Mouse (Mus musculus): Measurements from ENCODE around the gene AC124108.1. TPM values are rescaled to one million over a fixed set of nuclear protein-coding genes. Genes with fewer than 3 reads are reported as not detected.

Gene AC124108.1
- total RNA-seq, 2 experiments from 2014 or later: not detected

GRCm38 (mm10) chr1:132199244-132199643, 8.0 kb downstream of the AC124108.1 start:
- DNase-seq (ENCODE audit: low spot score): no peak
- intact Hi-C loops (cut with DNase I): no loop called here

- intact Hi-C loops (cut with DNase I): no loop called here
- no peak for DNase-seq (ENCODE audit: low spot score)
Measured at GRCm38 (mm10) chr1:132199934-132200333, 8.7 kb downstream of the AC124108.1 start.

DNA sequence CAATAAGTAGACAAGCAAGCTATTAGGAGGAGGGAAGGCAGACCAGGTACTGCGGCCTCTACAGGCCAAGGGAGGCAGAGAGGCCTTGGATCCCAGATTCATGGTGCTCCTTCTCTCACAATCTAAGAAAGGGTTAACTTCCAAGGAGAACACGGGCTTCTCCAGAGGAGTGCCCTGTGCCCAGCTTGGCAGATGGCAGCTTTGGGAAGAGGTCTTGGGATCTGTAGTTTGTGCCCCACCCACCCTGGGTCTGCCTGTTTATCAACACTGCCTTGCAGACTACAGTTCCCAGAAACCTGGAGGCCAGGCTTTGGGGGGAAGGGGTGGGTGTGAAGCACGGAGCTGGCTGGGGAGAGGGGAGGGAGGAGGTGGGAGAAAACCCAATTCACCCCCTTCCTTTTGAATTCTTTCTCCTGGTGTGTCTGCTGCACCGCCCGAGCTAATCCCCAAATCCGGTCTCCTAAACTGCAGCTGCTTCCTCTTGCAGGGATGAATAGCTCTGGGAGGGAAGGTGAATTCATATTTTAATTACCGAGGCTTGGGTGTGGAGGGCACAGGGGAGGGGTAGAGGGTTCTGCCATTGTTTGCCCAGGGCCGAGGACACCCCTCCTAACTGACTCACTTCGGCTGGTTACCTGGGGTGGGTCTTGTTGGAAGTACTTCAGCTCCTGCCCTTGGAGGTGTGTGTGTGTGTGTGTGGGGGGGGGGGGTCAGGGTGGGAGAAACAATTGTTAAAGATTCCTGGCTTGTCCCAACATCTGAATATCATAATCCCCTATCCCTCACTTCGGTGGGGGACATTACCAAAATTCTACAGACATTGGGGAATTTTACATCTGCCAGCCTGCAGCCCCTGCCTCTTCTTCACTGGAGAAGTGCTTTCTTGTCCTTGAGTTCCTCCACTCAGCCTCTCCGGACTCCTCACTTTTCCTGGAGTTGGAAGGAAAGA, 9.6 kb downstream of the AC124108.1 start:
- no peak for DNase-seq (ENCODE audit: low spot score)
- intact Hi-C loops (cut with DNase I): no loop called here

DNA sequence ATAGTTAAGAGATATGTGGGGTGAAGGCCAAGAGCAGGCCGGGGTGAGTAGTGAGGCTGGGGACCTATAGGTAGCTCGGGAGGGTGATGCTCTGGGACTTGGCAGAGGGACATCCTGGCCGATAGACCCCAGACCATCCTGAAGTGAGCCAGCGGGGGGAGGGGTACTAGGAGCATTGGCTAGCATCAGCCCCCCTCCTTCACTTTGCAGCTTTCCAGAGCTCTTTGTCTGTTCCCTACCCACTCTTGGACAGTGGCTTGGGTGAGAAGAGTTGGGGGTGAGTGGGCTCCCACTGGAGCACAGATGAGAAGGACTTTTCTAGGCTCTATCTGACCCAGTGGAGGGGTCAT, 10.2 kb downstream of the AC124108.1 start:
- intact Hi-C loops (cut with DNase I): no loop called here

GRCm38 (mm10) chr1:132201936-132202335, 10.7 kb downstream of the AC124108.1 start:
- DNase-seq (ENCODE audit: low spot score): no peak
- intact Hi-C loops (cut with DNase I): no loop called here

More for the DNA sequence above, 10.2 kb downstream of the AC124108.1 start:
- DNase-seq (ENCODE audit: low spot score): no peak

GRCm38 (mm10) chr1:132202771-132203170, 11.5 kb downstream of the AC124108.1 start:
- intact Hi-C loops (cut with DNase I): no loop called here

DNA sequence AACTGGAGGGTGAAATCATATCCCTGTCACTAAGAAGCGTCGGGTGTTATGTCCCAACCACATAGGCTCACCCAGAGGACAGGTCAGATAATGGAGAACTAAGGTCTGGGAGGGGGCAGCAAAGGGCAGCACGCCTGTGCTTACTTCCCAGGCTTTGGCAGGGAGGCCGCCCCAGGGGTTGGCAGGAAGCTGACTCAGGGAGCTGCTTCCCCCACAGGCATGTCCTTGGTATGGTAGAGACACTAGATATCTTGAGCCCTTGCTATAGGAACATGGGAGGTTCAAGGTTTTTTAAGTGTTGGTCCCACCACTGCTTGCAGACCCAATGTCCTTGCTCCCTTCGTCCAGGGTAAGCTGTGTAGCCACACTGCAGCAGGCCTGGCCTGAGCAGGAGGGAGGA, 14.7 kb downstream of the AC124108.1 start:
- intact Hi-C loops (cut with DNase I): no loop called here

More at GRCm38 (mm10) chr1:132202771-132203170, 11.5 kb downstream of the AC124108.1 start:
- no peak for DNase-seq (ENCODE audit: low spot score)

GRCm38 (mm10) chr1:132206828-132207227, 15.6 kb downstream of the AC124108.1 start:
- no peak for DNase-seq (ENCODE audit: low spot score)
- intact Hi-C loops (cut with DNase I): no loop called here

More for the DNA sequence above, 14.7 kb downstream of the AC124108.1 start:
- no peak for DNase-seq (ENCODE audit: low spot score)

- intact Hi-C loops (cut with DNase I): no loop called here
- DNase-seq (ENCODE audit: low spot score): no peak
Measured at GRCm38 (mm10) chr1:132208154-132208553, 16.9 kb downstream of the AC124108.1 start.

DNA sequence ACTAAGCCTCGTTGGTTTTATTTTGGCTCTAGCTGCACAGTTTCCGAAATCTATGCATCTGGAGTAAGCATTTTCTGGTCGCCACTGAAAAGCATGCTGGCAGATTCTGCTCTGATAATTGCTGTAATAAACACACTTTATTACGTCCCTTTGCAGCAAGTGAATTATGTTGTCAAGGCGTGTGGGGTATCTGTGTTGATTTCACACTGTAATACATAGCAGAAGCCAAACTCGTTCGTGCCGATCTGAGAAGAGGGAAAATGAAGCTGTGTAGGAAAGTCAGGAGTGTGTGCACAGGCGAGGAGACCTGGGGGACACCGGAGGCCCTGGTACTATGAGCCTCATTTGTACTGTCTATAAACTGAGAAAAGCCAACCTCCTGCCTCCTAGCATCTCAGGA, 18.1 kb downstream of the AC124108.1 start:
- intact Hi-C loops (cut with DNase I): no loop called here
- DNase-seq (ENCODE audit: low spot score): no peak

DNA sequence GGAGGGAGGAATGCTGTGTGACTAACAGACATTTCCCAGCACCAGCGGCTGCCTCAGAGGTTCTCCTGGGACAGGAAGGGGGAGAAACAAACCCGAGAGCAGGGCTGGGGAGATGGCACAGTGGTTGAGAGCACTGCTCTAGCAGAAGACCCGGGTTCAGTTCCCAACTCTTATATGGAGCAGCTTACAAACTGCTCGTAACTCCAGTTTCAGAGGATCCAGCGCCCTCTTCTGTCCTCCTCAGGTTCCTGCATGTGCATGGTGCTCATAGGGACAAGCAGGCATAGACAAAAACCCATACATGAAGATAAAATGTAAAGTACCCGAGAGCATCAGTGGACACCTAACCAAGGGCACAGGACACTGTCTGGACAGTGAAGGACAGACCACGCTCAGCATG, 19.7 kb downstream of the AC124108.1 start:
- intact Hi-C loops (cut with DNase I): loop anchor here (2.0 kb wide), 1 partner anchor 26 kb away; no protein-coding TSS in a partner anchor
- DNase-seq (ENCODE audit: low spot score): no peak

DNA sequence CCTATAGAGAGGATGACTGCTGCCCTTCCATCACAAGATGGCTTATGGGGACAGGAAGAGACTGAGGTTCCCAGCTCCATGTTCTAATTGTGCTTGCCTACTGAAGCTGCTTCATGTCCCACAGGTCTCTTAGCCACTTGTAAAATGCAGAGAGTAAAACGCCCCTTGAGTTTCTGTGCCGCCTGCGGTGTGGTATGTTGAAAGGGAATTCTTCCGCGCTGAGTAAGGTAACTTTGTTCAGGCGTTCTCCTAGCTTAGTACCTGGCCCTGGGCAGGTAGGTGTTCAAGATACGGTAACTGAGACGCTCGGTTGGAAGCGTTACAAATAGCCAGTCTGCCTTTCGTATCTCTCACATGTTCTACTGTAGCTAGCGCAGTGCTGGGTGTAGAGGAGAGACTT, 20.4 kb downstream of the AC124108.1 start:
- DNase-seq (ENCODE audit: low spot score): no peak
- intact Hi-C loops (cut with DNase I): loop anchor here (2.0 kb wide), 1 partner anchor 25 kb away; no protein-coding TSS in a partner anchor

DNA sequence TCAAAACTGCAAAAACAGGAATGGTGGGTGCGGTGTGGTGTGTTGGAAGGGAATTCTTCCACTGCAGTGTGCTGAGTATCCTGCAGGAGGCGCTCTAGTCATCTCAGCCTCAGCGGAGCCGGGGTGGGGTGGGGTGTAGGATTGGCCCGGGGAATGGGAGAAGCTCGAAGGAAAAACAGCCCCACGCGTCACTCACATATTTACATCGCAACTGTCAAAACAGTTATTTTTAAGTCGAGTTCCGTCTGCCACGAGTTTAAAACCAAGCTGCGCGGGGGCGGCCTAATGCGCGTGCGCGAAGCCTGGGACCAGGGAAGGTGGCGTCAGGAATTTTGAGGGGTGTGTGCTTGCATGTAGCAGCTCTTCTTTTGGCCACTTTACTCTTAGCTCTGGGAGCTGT, 21.0 kb downstream of the AC124108.1 start:
- intact Hi-C loops (cut with DNase I): no loop called here
- DNase-seq (ENCODE audit: low spot score): no peak

GRCm38 (mm10) chr1:132213076-132213475, 21.8 kb downstream of the AC124108.1 start:
- no peak for DNase-seq (ENCODE audit: low spot score)
- intact Hi-C loops (cut with DNase I): no loop called here

- no peak for DNase-seq (ENCODE audit: low spot score)
- intact Hi-C loops (cut with DNase I): no loop called here
Measured at GRCm38 (mm10) chr1:132216276-132216675, 25.0 kb downstream of the AC124108.1 start.

DNA sequence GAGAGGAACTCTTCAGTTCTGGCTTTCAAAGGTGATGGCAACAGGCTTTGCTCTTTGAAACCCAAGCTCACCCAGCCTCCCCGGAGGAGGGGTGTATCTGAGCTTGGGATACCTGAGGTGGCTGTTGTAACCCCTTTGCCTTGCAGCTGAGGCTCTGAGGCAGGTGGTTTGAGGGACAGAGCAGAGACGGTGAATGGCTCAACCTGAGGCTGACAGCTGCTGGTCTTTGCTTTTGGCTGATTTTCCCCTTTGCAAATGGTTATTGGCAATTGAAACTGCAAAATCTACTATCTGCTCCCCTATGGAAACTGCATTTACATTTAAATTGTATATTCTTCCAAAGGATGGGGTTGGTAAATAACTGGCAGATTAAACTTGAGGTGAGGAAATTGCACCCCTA, 30.4 kb downstream of the AC124108.1 start:
- no peak for DNase-seq (ENCODE audit: low spot score)
- intact Hi-C loops (cut with DNase I): no loop called here

GRCm38 (mm10) chr1:132222166-132222565, 30.9 kb downstream of the AC124108.1 start:
- no peak for DNase-seq (ENCODE audit: low spot score)
- intact Hi-C loops (cut with DNase I): no loop called here

GRCm38 (mm10) chr1:132226297-132227080, 35.2 kb downstream of the AC124108.1 start:
- DNase-seq (ENCODE audit: low spot score): no peak
- intact Hi-C loops (cut with DNase I): no loop called here

DNA sequence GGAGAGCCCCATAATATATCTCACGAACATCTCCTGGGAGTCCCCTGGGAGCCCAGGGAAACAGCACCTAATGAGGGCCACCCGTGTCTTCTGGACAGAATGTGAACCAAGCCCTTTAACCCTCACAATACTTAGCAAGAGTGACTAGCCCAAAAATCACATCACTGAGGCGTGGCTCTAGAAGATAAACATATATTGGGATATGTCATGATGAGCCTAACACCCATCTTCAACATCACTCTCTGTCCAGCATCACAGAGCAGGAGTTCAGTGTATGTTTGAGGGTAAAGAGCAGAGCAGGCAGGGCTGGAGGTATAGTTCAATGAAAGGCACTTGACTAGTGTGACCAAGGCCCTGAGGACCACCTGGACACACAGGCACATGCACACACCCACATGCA, 38.4 kb downstream of the AC124108.1 start, which contains the start of gene Gm10188:
Gene Gm10188, minus strand, starts transcription at position 101 of the 400 bp plus-strand sequence.
- intact Hi-C loops (cut with DNase I): loop anchor here (10.0 kb wide), 2 partner anchors 125 to 245 kb away; no protein-coding TSS in a partner anchor
- no peak for DNase-seq (ENCODE audit: low spot score)

DNA sequence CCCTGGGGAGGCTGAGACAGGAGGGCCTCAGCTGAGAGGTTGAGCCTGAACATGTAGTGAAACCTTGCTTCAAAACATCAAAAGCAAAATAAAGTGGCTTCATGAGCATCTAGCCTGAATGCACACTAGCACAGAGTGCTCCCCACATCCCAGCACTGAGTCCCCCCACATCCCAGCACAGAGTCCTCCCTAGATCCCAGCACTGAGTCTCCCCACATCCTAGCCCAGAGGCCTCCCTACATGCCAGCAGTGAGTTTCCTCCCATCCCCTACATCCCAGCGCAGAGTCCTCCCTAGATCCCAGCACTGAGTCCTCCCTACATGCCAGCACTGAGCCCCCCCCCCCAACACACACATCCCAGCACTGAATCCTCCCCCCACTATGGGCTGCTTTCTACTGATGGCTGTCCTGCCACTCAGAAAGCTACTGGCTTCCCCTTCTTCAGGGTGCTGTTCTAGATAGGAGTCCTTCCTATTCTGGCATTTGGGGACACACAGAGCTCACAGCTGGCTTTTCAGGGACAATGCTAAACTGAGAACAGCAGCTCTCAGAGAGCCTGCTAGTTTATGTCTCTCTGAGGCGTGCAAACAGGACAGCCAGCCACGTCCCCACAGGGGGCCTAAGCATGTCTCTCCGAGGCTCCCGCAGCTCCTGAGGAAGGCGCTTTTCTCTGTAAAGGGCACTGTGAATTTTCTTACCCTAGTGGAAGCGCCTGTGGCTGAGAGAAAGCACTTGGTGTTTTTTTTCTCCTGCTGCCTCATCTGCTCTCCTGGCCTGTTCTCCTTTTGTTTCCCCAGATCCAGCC, 40.4 kb downstream of the AC124108.1 start:
- DNase-seq (ENCODE audit: low spot score): no peak
- intact Hi-C loops (cut with DNase I): loop anchor here (10.0 kb wide), 2 partner anchors 123 to 247 kb away; no protein-coding TSS in a partner anchor
